Mouse (Mus musculus) ES-E14 (cell line): Measurements from ENCODE around the gene Cotl1.

ENCODE experiments used
- MAFK ChIP-seq: IDR thresholded peaks from 2 replicates; pipeline ENCODE4 v1.6.1; 2014; ENCODE audit warnings: mild to moderate bottlenecking, low read depth, low read length, inconsistent platforms; ENCODE audit not compliant: insufficient read depth
- ZC3H11A ChIP-seq: IDR thresholded peaks from 2 replicates; pipeline ENCODE4 v1.6.1; 2012; ENCODE audit warnings: low read depth, mild to moderate bottlenecking, inconsistent platforms, low read length, borderline replicate concordance
- ZNF384 ChIP-seq: IDR thresholded peaks from 2 replicates; pipeline ENCODE4 v1.6.1; 2012; ENCODE audit warnings: low read depth, low read length, inconsistent platforms

GRCm38 (mm10) chr8:119838100-119838982, 2.0 kb downstream of the Cotl1 start:
- TF ChIP-seq ZNF384 (0 out of 2 replicates have a peak, but pooled peaks have one; percentile 23), MAFK (no peak), ZC3H11A (no peak)
